7 mouse cellular contexts compared by ENCODE assay signal in genomic region chr3:60503196-60503595, GRCm38 (mm10). TPM values are rescaled to one million over a fixed set of nuclear protein-coding genes. Genes with fewer than 3 reads are reported as not detected.
DNase-seq lines count a peak whose midpoint lies in the region; ATAC-seq and TF ChIP-seq lines count a peak whose summit lies in the region.

No protein-coding gene starts in this region.

- TF ChIP-seq CTCF in layer of hippocampus, adult 2 months (conservative IDR thresholded peaks at IDR 0.05): no peak
- TF ChIP-seq CTCF in thymus, adult 2 months (IDR thresholded peaks at IDR 0.05; ENCODE audit: borderline replicate concordance, control insufficient read depth, extremely low read depth, insufficient read depth, low read length, poor library complexity): no peak

- DNase-seq in layer of hippocampus, adult 2 months (ENCODE audit: low spot score in 2 of 2): no peak
- DNase-seq in layer of hippocampus, adult 8-10 months (ENCODE audit: low spot score in 2 of 2): no peak
- peak; percentile 78 for DNase-seq in NIH3T3 (ENCODE audit: low read depth)
- DNase-seq in limb, embryonic 14.5 days (ENCODE audit: low spot score): no peak
- no peak for DNase-seq in thymus, adult 2 months
- DNase-seq in layer of hippocampus, adult 9-10 months (ENCODE audit: low spot score): no peak

- 21% methylated on average over 7 of the region's 7 CpGs for WGBS in embryonic facial prominence, embryonic 15.5 days
- 40% methylated on average over 7 of the region's 7 CpGs for WGBS in limb, embryonic 14.5 days
- WGBS in thymus, adult 2 months: 20% methylated on average over 7 of the region's 7 CpGs

- H3K4me2 ChIP-seq in embryonic facial prominence, embryonic 15.5 days (replicated peaks): peak overlapping the region; percentile 61
- H3K4me2 ChIP-seq in limb, embryonic 14.5 days (replicated peaks; ENCODE audit: low read depth, low read length, severe bottlenecking): peak overlapping the region; percentile 65

- no peaks in the 10 kb centered on the region for H3K36me3 ChIP-seq in embryonic facial prominence, embryonic 15.5 days
- no peaks in the 10 kb centered on the region for H3K36me3 ChIP-seq in limb, embryonic 14.5 days (ENCODE audit: control insufficient read depth, insufficient read depth, low read length)
- H3K36me3 ChIP-seq in thymus, adult 2 months (ENCODE audit: control insufficient read depth, insufficient read depth, low read length): no peaks in the 10 kb centered on the region

- H3K27me3 ChIP-seq in embryonic facial prominence, embryonic 15.5 days: no peaks in the 10 kb centered on the region
- H3K27me3 ChIP-seq in limb, embryonic 14.5 days (ENCODE audit: control insufficient read depth, insufficient read depth, low read length): no peaks in the 10 kb centered on the region
- H3K27me3 ChIP-seq in thymus, adult 2 months (ENCODE audit: control insufficient read depth, insufficient read depth, low read length): no peaks in the 10 kb centered on the region

- H3K27ac ChIP-seq in layer of hippocampus, adult 2 months: peak overlapping the region; percentile 97
- H3K27ac ChIP-seq in embryonic facial prominence, embryonic 15.5 days (replicated peaks): peak overlapping the region; percentile 99
- H3K27ac ChIP-seq in limb, embryonic 14.5 days (replicated peaks; ENCODE audit: low read depth, low read length): peak overlapping the region; percentile 96
- H3K27ac ChIP-seq in thymus, adult 2 months (ENCODE audit: control insufficient read depth, insufficient read depth, low read length): no peak overlapping the region; the same call in 1 of the 2 replicates

- ATAC-seq in embryonic facial prominence, embryonic 15.5 days (ENCODE audit: insufficient number of reproducible peaks, low FRiP score, low TSS enrichment, low read depth): no peak
- ATAC-seq in limb, embryonic 14.5 days (ENCODE audit: low FRiP score, low read depth): no peak

- H3K9ac ChIP-seq in embryonic facial prominence, embryonic 15.5 days: no peak overlapping the region
- peak overlapping the region; percentile 21; the same call in 1 of the 2 replicates for H3K9ac ChIP-seq in limb, embryonic 14.5 days (ENCODE audit: low read depth, low read length, severe bottlenecking)

- H3K9me3 ChIP-seq in embryonic facial prominence, embryonic 15.5 days (replicated peaks): no peaks in the 10 kb centered on the region
- no peaks in the 10 kb centered on the region for H3K9me3 ChIP-seq in limb, embryonic 14.5 days (ENCODE audit: control insufficient read depth, low read length)

- no peak for TF ChIP-seq POLR2A in limb, embryonic 14.5 days (IDR thresholded peaks at IDR 0.05; ENCODE audit: borderline replicate concordance, extremely low read depth, insufficient read depth, insufficient read length)
- no peak for TF ChIP-seq POLR2A in thymus, adult 2 months (IDR thresholded peaks at IDR 0.05; ENCODE audit: control insufficient read depth, extremely low read depth, insufficient read depth, low read length, poor library complexity)

- H3K4me1 ChIP-seq in embryonic facial prominence, embryonic 15.5 days: peaks cover 41% of the 10 kb centered on the region
- H3K4me1 ChIP-seq in limb, embryonic 14.5 days (ENCODE audit: control insufficient read depth, insufficient read depth, low read length): peaks cover 28% of the 10 kb centered on the region
- H3K4me1 ChIP-seq in thymus, adult 2 months (replicated peaks; ENCODE audit: control insufficient read depth, insufficient read depth, low read length): peaks cover 19% of the 10 kb centered on the region

- H3K4me3 ChIP-seq in layer of hippocampus, adult 2 months: peak overlapping the region; percentile 89
- H3K4me3 ChIP-seq in embryonic facial prominence, embryonic 15.5 days (replicated peaks): peak overlapping the region; percentile 87
- H3K4me3 ChIP-seq in limb, embryonic 14.5 days (replicated peaks; ENCODE audit: low read length): peak overlapping the region; percentile 91
- no peak overlapping the region for H3K4me3 ChIP-seq in thymus, adult 2 months (ENCODE audit: control insufficient read depth, insufficient read depth, low read length)

RNA-seq across cellular contexts. Expression of gene Mbnl1, which starts 30.6 kb away (rescaled TPM):
- total RNA-seq in layer of hippocampus, adult 2 months (2021): 100 to 1,000 TPM; 121 to 127 TPM
- total RNA-seq in layer of hippocampus, adult 8-10 months (2022): 100 to 1,000 TPM; 160 to 169 (median 162) TPM
- polyA plus RNA-seq in embryonic facial prominence, embryonic 15.5 days (2015; fragmentation: Nextera tagmentation; extraction: Ambion mirVana): 97.0 and 103 TPM in 2 replicates
- polyA plus RNA-seq in limb, embryonic 14.5 days (2012; rRNA removed): 40.2 and 48.3 TPM in 2 replicates
- polyA plus RNA-seq in limb, embryonic 14.5 days (2014; fragmentation: Nextera tagmentation; extraction: Ambion mirVana): 123 and 124 TPM in 2 replicates
- 291 and 334 TPM in 2 replicates for polyA plus RNA-seq in thymus, adult 2 months (2012; rRNA removed)
